Mouse (Mus musculus): ENCODE measurements around the gene Rai2. TPM values are rescaled to one million over a fixed set of nuclear protein-coding genes. Genes with fewer than 3 reads are reported as not detected.

Gene Rai2
- not detected for total RNA-seq (2023)

DNA sequence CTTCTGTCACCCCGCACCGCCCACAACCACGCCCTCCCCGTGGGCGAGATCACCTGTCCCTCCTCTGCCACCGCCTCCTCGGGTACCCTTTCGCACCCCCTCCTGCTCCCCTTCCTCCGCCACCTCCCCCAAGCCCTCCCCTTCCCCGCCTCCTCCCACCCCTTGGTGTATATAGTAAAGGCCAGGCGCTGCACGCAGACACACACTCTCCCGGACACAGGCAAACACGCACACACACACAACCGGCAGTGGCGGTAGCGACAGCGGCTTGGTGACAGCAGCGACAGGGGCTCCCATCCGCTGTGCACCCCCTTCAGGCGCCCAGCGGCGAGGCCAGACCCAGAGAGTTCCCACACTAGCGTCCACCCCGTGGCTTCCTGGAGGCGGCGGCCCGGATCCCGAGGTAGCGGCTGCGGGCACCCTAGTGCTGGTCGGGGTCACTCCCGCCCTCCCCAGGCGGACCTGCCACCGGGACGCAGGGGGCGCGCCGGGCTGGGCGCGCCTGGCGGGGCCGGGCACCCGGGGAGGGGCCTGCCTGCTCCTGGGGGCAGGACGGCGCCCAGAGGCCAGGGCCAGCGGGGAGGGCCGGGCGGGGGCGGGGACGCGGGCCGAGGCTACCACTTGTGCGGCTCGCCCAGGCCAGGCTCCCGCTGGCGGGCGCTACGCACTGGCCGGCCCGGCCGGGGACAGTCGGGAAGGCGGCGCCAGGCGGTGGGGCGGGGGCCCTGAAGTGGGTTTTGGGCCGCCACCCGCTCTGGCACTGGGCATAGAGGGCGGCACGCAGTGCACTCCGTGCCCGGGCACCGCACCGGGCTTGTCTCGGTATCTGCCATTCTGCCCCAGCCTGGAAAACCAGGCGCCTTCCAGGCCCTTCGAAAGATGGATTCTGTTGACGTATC is at the start of gene Rai2:
Gene Rai2, plus strand, starts transcription at position 205 of the 899 bp plus-strand sequence.

Data from CD4-positive naive resting alpha-beta T cell, adult 57 days (primary cell).